Mouse (Mus musculus) lung, postnatal 14 days (tissue): ENCODE measurements around the gene Ccdc8.

Experiments
- DNase-seq: peaks from one replicate; pipeline ENCODE4 v3.0.0; 2021

Gene Ccdc8

DNA sequence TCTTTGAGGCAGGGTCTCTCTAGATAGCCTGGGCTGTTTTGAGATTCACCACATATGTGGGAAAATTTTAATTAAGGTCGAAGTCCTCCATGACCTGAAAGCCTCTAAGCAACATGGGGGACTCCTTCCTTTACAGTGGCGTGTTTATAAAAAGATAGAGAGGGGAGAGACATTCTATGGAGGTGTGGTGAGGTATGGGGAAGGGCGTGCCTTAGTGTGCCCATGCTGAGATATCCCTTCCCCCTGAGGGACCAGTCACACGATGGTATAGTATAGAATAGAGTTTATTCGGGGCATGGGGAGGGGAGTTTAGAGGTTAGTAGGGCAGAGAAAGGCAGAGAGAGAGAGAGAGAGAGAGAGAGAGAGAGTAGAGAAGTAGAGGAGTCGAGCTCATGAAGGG lies 14.3 kb upstream of the Ccdc8 start:
- no peak for DNase-seq

DNA sequence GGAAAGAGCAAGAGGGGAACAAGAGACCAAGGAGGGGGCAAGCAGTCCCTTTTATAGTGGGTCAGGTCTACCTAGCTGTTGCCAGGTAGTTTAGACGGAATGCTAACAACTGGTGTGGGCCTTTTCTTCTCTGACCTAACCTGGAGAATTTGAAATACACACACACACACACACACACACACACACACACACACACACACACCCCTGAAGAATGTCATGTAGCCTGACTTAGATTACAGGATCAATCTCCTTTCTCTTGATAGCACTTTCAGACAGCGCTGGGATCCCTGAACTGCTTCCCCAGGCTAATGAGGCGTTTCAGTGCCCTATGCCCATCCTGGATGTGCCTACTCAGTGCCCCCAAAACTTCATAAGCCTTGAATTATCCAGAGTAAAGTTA lies 13.9 kb upstream of the Ccdc8 start:
- no peak for DNase-seq

DNA sequence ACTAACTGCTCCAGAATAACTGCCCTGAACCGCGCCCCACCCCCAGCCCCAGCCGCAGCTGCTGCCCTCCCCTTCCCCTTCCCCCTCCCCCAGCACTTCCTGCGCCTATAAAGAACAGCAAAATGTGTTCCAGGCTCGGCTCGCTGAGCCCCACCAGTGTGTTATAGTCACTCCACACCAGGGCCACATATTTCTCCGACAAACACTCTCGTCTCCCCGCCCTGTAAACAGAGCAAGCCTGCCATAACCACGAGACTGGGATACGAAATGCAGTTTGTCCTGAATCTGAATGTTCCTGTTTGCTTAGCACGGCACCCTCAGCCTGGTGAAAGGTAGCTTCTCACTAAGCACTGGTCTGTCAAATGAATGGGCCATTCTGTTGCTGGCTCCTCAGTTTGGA lies 12.2 kb upstream of the Ccdc8 start:
- peak; percentile 50 for DNase-seq

DNA sequence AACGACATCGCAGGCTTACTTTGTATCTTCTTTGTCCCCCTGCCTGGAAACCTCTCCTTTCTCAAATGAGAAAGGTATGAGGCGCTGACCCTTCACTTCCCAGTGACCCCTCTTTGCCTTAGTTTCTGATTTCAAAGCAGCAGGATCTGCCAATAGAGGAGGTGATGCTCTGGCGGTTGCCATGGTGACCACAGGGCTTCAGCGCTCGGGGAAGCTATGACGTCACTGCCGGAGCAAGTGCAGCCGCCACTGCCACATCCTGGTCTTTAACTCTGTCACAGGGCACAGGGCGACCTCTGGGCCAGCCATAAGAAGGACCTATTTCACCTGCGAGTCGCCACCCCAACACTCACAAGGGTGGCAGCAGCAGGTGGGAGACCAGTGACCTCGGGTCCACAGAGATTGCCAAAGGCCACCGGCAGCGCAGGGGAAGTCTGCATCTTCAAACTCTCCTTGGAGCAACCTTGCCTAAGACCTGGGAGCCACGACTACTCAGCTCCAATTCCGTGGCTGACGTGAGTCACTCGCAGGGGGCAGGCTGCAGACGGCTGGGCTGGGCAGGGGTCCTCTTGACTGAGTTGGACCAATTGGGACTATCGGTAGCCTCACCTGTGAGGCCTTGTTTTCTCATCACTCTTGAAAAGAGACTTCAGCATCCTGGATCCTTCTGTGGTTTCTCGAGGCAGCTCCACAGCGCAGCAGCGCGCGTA lies 9.5 kb upstream of the Ccdc8 start, which contains the start of gene Gm42372:
TSS of gene Gm42372 (plus strand) at position 228 of the 710 bp plus-strand sequence.
- DNase-seq, result peak; percentile 41

DNA sequence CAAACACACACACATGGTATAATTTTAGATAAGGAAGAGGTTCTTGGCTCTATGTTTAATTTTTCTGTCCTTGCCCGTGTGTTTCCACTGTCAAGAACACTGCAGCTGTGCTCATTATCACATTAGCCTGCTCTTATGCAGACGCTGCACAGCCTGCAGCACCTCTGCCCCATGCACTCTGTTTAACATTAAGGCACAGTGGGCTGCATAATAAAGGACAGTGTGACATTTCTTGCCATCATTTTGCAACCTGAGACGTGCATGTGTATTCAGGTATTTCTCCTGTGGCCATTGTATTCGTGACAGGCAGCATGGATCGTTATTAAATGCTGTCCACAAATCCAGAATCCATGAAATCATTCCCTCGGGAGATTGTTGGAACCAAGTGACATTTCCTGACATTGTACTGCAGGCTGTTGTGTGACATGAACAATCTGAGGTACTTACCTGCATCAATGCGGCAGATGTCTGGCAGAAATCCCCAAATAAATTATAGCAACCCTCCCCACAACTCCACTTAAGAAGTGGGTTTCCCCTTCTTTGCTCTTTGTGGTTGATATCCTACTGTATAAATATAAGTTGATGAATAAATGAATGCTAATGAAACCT lies 4.9 kb upstream of the Ccdc8 start:
- DNase-seq, result no peak

DNA sequence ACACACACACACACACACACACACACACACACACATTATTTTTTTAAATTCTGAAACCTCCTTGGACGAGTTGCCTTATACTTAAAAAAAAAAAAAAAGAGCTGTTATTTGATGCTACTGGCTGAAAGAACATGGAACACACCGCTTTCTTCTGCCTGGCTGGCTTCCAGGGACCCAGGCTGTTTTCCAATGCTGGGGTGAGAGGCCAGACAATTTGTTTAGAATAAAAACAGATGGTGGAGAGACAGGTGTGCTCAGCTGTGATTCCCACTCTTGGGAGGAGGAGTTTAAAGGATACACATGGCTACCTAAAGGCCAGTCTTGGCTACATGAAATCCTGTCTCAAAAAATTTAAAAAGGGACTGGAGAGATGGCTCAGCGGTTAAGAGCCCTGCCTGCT lies 4.1 kb upstream of the Ccdc8 start:
- peak; percentile 73 for DNase-seq

DNA sequence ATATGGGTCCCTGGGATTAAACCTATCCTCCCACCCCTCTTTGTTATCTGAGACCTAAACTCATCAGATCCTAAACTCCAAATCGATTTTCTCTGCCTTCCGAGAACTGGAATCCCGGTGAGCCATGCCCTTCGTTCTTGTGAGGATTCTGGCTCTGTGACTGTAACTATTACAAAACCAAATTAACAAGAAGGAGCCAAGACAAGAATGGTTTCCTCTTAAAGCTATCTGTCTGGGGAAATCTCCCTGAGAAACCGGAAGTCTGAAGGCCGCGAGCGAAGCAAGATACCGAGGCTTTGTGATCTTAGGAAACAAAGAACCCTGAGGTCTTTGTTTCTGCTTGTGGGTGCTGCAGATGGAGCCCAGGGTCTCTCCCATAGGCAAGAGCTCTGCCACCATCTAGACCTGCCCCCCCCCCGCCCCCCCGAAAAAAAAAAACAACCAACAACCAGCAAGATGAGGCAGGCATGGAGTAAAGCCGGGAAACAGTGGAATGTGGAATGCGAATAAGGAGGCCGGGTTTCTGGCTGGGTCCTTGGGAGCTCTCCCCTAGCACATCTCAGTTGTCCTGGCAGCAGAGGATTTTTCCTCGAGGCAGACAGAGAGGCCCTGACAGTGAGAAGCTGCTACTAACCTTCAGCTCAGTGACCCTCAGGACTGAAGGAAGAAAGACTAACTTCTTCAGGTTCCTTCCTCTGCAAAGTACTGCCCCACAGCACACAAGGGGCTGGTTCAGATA lies 2.3 kb upstream of the Ccdc8 start:
- peak; percentile 23 for DNase-seq

DNA sequence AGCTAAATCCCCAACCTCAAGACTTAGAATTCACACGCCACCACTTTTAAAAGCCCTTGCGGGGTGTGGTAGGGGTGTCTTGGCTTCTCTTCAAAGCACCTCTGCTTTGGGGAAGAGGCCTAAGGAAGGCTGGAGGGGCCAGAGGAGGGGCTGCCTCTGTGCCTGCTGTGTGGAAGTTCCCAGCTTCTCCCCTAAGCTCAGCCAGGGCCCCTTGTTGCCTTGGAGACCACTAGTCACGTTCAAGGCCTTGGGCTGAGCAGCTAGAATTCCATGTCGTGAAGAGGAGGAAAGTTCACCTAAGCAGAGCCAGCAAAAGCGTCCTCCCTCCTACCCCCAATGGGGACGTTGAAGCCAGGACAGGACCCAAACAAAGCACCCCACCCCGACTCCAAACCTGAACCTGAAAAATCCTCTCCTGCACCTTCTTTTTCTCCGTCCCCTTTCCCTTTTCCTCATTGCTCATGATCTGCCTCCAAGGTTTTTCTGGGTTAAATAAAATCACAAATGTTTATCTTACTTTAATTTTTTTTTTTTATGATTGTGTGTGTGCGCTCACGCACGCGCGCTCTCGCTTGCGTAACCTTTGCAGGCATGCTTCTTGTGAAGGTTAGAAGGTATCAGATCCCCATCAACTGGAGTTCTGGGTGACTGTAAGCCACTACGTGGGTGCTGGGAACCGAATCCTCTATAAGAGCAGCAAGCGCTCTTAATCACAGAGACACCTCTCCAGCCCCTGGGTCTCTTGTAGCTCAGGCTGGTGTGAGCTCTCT lies 642 bp upstream of the Ccdc8 start:
- DNase-seq, result no peak

DNA sequence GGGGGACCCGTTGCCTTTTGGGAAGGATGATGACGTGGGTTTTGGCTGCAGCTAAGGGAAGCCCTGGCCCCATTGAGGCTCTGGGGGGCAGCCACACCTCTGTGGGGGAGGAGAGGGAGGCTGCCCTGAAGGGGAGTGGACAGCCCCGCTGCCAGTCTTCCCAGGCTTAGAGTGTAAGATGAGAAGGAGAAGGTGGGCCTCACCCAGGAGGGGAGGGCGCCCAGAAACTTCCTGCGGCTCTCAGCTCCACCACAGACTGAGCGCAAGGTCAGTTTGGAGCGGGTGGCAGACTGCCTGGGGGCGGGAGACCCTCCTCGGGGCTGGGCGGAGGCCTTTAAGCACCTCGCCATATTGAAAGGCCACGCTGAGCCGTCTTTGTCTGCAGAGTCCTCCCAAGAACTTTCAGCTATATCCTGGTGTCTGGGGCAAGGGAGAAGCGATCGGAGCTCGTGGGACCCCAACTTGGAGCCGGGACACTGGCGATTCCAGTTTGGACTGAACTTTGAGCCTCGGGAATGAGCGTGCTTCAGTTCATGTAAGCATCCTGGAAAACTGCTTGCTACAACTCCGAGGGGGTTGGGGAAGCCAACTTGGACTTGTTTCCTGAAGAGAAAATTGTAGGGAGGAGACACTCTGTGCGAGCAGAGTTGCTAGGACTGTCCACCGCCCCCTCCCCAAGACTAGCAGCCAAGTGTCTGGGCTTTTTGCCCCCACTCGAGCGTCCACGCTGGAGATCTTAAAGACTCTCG lies 1.3 kb downstream of the Ccdc8 start:
- peak; percentile 75 for DNase-seq

DNA sequence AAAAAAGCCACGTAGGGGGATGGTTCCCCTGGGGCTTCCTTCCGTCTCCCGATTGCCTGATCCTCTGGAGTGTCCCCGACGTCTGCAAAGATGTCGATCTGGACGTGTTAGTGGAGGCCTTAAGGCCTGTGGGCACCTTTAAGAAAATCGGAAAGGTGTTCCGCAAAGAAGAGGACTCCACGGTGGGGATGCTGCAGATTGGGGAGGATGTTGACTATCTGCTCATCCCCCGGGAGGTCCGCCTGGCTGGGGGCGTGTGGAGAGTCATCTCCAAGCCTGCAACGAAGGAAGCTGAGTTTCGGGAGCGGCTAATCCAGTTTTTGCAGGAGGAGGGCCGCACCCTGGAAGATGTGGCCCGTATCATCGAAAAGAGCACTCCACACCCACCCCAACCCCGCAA lies 1.9 kb downstream of the Ccdc8 start:
- no peak for DNase-seq

DNA sequence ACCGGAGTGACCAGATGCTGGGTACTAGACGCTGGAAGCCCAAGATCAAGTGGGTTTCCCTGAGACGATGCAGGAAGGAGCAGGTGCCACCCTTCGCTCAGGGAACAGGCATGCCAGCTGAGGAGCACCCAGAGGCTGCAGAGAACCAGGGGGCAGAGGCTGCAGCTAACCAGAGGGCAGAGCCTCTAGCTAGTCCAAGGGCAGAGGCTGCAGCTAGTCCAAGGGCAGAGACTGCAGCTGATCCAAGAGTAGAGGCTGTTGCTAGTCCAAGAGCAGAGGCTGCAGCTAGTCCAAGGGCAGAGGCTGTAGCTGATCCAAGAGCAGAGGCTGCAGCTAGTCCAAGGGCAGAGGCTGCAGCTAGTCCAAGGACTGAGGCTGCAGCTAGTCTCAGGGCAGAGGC lies 2.8 kb downstream of the Ccdc8 start:
- DNase-seq, result no peak

DNA sequence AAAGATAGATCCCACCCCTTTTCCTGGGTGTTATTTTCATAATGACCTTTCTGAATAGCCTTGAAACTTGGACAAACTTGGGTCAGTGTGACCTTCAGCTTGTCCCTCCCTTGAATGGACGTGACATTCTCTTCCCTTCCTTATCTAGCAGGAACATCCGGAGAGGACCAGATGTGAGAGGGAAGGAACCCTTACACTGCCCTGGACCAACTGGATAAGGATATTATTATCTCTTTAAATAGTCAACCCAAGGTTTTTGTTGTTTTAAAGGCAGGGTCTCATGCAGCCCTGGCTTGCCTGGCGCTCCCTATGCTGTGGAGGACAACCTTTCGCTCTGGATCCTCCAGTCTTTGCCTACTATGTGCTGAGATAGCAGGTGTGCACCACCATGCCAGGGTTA lies 6.7 kb downstream of the Ccdc8 start:
- no peak for DNase-seq

DNA sequence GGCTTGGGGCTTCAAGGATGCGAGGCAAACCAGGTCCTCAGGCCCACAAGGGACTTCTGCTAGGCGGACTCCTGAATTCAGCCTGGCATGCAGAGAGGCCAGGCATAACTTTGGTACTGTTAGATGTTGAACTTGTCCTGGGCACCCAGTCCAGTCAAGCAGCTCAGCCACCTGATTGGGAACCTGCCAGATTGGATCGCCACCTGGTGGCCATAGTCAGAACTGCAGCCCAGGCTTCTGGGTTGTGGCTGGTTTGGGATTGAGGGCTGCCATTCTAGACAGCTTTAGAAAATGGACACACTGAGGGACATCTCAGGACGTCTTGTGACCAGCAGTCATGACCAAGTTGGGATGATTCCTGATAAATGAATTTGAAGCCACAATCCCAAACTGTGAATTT lies 7.1 kb downstream of the Ccdc8 start:
- peak; percentile 91 for DNase-seq

DNA sequence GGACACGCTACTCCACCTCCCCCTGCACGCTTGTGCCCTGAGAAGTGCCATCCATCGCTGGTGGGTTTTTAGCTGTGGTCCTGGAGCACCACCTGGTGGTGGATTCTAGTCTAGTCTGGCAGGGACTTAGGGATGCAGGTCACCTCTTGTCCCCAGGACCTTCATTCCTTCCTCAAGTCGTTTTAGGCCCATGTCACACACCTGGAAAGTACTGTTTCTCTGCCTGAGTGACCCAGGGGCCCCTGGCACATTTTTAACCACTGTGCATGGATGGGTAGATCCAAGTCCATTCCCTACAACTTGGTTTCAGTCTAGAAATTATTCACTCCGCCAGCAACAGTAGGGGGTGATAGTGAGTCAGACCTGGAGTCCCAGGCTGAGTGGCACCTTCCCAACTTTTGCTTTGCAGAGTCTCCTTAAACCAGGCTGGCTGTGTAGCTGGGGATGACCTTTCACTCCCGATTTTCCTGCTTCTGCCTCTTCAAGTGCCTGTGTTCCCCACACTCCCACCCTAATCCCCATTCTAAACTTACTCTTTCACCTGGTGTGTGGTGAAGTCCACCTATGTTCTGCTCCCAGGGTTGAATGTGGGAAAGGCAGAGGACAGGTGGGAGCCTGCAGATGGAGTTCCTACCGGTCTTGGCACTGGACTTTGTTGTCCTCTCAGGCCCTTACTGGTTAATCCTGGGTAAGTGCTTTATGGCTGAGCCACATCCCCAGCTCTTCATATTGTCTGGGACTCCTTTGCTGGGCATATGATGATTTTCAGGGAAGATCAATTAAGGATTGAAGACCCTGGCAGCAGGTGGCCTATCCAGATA lies 10.1 kb downstream of the Ccdc8 start:
- DNase-seq, result peak; percentile 87

DNA sequence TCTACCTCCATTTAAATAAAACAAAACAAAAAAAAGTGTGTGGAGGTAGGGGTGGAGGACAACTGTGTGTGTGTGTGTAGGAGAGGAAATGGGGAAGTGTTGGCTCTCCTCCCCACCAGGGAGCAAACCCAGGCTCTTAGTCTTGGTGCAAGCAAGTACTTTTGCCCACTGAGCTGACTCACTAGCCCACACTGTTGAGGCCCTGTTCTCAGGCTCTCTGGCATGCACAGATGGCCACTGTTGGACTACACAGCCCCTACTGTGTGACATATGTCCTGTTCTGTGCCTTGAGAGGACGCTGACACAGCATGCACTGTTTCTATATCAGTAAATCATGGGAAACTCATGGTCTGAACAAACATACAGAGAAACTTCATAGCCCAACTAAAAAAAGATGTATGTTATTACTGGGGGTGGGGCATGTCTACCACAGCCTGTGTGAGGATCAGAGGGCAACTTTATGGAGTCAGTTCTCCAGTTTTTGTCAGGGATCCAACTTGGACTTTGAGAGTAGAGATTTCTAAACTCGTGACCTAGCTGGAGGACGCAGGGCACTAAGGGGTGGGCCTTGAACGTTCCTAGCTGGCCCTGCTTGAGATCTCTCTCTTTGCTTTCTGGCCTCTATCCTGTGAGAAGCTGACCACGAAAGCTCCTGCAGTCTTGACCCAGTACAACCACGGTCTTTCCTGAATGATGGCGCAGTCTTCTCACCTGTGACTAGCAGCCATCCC lies 10.9 kb downstream of the Ccdc8 start:
- DNase-seq, result no peak

DNA sequence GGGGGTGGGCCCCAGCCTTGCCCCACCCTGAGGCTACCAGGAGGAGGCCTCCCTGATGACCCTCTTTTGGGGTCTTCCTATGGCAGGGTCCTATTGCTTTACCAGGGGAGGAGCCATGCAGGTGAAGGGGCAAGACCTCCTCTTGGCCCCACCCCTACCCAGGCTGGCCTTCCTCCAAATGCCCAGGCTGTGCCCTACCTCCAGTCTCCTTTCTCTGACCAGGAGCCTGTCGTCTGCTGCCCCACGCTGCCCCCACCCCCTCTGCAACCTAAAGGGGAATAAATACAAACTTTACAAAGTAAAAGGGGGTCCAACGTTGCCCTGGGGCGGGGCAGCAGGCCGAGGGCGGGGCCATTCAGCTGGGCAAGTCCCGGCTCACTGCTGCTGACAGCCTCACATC lies 12.2 kb downstream of the Ccdc8 start:
- no peak for DNase-seq

DNA sequence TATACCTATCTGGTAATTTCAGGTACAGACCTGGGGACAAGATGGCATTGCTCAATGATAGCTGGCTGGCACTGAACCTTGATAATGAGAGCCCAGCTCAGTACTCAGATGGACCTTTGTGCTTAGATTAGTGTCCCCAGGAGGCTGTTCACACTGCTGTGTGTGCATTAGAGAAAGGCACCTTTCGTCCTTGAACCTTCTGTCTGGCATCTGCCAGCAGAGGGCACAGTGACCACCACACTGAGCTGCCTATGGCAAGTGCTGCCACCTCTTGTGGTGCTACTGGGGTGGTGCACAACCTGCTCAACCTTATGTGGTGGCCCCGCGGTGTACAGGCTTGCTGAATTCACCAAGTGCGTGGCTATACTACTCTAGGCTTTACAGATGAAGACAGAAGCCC lies 14.8 kb downstream of the Ccdc8 start:
- no peak for DNase-seq

DNA sequence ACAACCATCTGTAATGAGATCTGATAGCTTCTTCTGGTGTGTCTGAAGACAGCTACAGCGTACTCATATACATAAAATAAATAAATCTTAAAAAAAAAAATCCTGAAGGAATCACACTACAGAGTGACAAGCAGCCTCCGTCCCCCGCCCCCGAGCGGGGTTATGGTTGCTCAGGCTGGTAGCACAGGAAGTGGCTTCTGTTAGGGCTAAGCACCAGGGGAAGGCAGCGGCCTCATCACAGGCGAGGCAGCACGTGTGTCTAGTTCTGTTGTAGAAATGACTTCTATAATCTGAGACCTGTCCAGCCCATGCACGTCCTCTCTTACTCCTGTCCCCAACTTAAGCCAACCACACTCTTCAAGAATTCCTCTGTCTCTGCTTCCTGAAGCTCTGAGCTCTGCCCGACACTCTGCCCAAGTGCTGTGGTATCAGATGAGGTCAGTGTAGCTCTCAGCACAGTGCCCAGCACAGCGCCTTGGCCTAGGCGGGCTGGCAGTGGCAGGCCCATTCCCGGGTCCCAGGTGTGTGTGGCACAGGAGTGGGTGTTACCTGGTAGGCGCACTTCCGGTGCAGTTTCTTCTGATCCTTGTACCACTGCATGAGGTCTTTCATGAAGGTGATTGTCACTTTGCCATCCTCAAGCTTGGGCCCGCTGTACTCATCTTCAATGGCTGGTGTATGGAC lies 17.0 kb downstream of the Ccdc8 start:
- DNase-seq, result no peak

DNA sequence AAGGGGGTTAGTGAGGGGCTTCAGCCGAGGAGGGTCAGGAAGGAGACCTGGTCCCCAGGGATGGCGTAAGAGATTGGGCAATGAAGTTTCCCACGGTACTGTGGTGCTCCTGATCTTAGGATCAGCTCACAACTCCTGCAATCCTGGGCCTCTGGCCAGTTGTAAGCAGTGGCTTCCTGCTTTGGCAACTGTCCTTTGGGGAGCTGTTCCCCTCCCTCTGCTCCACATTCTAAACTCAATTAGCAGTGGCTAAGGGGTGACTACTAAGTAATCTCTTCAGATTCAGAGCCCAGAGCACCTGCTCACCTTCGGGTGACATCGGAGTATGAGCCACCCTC lies 17.5 kb downstream of the Ccdc8 start:
- DNase-seq, result no peak

DNA sequence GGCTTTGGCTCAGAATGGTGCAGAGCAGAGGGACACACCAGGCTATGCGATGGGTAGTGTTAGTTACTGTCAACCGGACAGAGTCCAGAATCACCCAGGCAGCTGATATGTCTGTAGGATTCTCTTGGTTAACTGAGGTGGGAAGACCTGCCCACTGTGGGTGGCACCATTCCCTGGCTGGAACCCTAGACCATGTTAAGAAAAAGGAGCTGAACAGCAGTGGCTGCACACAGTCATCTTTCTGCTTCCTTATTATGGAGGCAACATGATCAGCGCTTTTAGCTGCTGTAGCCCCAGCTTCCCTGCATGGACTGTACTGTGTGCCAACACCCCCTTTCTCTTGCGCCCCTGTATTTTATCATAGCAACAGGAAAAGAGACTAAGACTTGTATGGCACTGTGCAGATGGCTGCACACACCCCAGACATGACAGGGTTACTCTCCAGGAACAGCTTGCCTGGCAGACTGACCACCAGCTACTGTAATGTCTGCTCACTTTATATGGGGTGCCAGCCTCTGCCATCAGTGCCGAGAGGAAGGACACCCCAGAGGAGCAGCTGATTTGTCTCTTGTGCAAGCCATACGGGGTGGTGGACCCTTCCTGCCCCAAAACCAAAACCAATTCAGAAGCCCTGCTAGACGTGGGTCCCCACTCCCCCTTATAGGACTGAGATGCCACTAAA lies 19.5 kb downstream of the Ccdc8 start:
- DNase-seq, result no peak
